Mouse (Mus musculus): ENCODE measurements around the gene Maml2.

Maml2 gene

GRCm38 (mm10) chr9:13539535-13539934 lies 241.8 kb downstream of the Maml2 start:
- peak; percentile 47 for DNase-seq

- no peak for DNase-seq
These were observed 242.5 kb downstream of the Maml2 start for GRCm38 (mm10) chr9:13540227-13540626.

GRCm38 (mm10) chr9:13540781-13541180 lies 243.0 kb downstream of the Maml2 start:
- DNase-seq, result no peak

GRCm38 (mm10) chr9:13543167-13543566 lies 245.4 kb downstream of the Maml2 start:
- DNase-seq, result no peak

- DNase-seq, result no peak
These were observed 246.4 kb downstream of the Maml2 start for GRCm38 (mm10) chr9:13544133-13544532.

- no peak for DNase-seq
These were observed 248.0 kb downstream of the Maml2 start for GRCm38 (mm10) chr9:13545726-13546125.

- DNase-seq, result no peak
These were observed 252.2 kb downstream of the Maml2 start for GRCm38 (mm10) chr9:13549911-13550310.

- no peak for DNase-seq
These were observed 254.8 kb downstream of the Maml2 start for GRCm38 (mm10) chr9:13552380-13553052.

GRCm38 (mm10) chr9:13554773-13555172 lies 257.0 kb downstream of the Maml2 start:
- no peak for DNase-seq

GRCm38 (mm10) chr9:13555973-13556481 lies 258.3 kb downstream of the Maml2 start:
- DNase-seq, result no peak

- no peak for DNase-seq
These were observed 258.9 kb downstream of the Maml2 start for GRCm38 (mm10) chr9:13556696-13557095.

- DNase-seq, result no peak
These were observed 261.1 kb downstream of the Maml2 start for GRCm38 (mm10) chr9:13558811-13559372.

- no peak for DNase-seq
These were observed 262.9 kb downstream of the Maml2 start for GRCm38 (mm10) chr9:13560651-13561050.

GRCm38 (mm10) chr9:13561335-13561734 lies 263.6 kb downstream of the Maml2 start:
- DNase-seq, result no peak

GRCm38 (mm10) chr9:13563475-13564414 lies 266.0 kb downstream of the Maml2 start:
- no peak for DNase-seq

- DNase-seq, result no peak
These were observed 267.7 kb downstream of the Maml2 start for GRCm38 (mm10) chr9:13565343-13566019.

- DNase-seq, result no peak
These were observed 268.6 kb downstream of the Maml2 start for GRCm38 (mm10) chr9:13566154-13566885.

- no peak for DNase-seq
These were observed 271.3 kb downstream of the Maml2 start for GRCm38 (mm10) chr9:13569023-13569422.

GRCm38 (mm10) chr9:13572847-13573246 lies 275.1 kb downstream of the Maml2 start:
- DNase-seq, result no peak

- no peak for DNase-seq
These were observed 276.3 kb downstream of the Maml2 start for GRCm38 (mm10) chr9:13574059-13574458.

- DNase-seq, result no peak
These were observed 277.2 kb downstream of the Maml2 start for GRCm38 (mm10) chr9:13574913-13575312.

GRCm38 (mm10) chr9:13577150-13577549 lies 279.4 kb downstream of the Maml2 start:
- no peak for DNase-seq
